Mouse (Mus musculus) forebrain, embryonic 12.5 days (tissue): ENCODE results near the gene Taar8a. TPM values are rescaled to one million over a fixed set of nuclear protein-coding genes. Genes with fewer than 3 reads are reported as not detected.
"Not testable (repeated sequence)": the region's sequence is repeated elsewhere in the genome, so short reads cannot be mapped to it uniquely, and the experiment has no call there.

Experiments
- ATAC-seq: fragments of 200-750 bp; cut with Nextera tagmentation; 2 replicates; pipeline ENCODE4 v1.8.0; 2017; ENCODE audit warnings: moderate TSS enrichment; ENCODE audit not compliant: low FRiP score
- H3K27ac ChIP-seq: fragments of 300-500 bp; sonication (generic); 2 replicates; pipeline ENCODE4 v1.5.1; 2016; ENCODE audit warnings: mild to moderate bottlenecking
- H3K27me3 ChIP-seq: fragments of 300-500 bp; sonication (generic); 2 replicates; pipeline ENCODE4 v1.6.1; 2016; ENCODE audit warnings: mild to moderate bottlenecking
- H3K36me3 ChIP-seq: fragments of 300-500 bp; sonication (generic); replicated peaks from 2 replicates; pipeline ENCODE4 v1.6.1; 2016; ENCODE audit warnings: mild to moderate bottlenecking
- H3K4me1 ChIP-seq: fragments of 300-500 bp; sonication (generic); 2 replicates; pipeline ENCODE4 v1.6.1; 2016
- H3K4me2 ChIP-seq: fragments of 300-500 bp; sonication (generic); 2 replicates; pipeline ENCODE4 v1.6.1; 2016; ENCODE audit warnings: mild to moderate bottlenecking, moderate library complexity
- H3K4me3 ChIP-seq: fragments of 300-500 bp; sonication (generic); replicated peaks from 2 replicates; pipeline ENCODE4 v1.5.1; 2016; ENCODE audit warnings: mild to moderate bottlenecking
- H3K9ac ChIP-seq: fragments of 300-500 bp; sonication (generic); 2 replicates; pipeline ENCODE4 v1.6.1; 2016; ENCODE audit warnings: mild to moderate bottlenecking
- H3K9me3 ChIP-seq: fragments of 300-500 bp; sonication (generic); 2 replicates; pipeline ENCODE4 v1.6.1; 2016
- WGBS: fragments of 180-500 bp; shearing (Covaris S2); methylation state at CpG from one replicate; pipeline ENCODE4 v1.1.7; 2016; 5-methylcytosine and 5-hydroxymethylcytosine counted together
- polyA plus RNA-seq: library from polyadenylated mRNA; unstranded; fragments of >200 nt; fragmentation: Nextera tagmentation; extraction: Ambion mirVana; gene quantifications from 2 replicates; pipeline ENCODE4 v1.2.1, GENCODE M21; 2016

The Taar8a gene
- polyA plus RNA-seq, 1 experiment from 2014 or later = not detected

DNA sequence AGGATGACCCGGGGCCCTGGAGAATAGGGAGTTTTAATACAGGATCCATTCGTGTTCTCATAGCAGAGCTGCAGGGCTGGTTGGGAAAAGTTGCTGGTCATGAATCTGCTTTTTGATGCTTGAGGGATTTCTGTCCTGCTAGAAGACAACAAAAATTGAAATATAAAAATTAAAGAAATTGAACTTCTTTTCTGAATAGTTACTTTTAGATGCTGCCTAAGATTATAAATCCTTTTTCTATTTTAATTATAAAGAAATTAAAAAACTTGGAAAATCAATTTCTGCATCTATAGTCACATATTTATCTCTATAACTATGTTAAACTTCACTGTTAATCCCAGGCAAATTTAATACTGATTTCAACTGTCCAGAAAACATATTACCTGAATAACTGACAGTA is 15.9 kb downstream of the Taar8a start, which contains the start of gene Taar8b:
Taar8b (minus strand) TSS at position 101 of the 400 bp plus-strand sequence.
- Histone ChIP-seq H3K4me2 (no peak within 1 kb of the TSS), H3K9ac (no peak within 1 kb of the TSS), H3K36me3 (no peaks in the 10 kb centered on the region), H3K4me1 (no peaks in the 10 kb centered on the region), H3K9me3 (no peaks in the 10 kb centered on the region), H3K4me3 (no peak within 1 kb of the TSS), H3K27ac (no peak within 1 kb of the TSS), H3K27me3 (no peaks in the 10 kb centered on the region)
- 76% methylated on average over 2 of the region's 2 CpGs for WGBS
- ATAC-seq = no peak

DNA sequence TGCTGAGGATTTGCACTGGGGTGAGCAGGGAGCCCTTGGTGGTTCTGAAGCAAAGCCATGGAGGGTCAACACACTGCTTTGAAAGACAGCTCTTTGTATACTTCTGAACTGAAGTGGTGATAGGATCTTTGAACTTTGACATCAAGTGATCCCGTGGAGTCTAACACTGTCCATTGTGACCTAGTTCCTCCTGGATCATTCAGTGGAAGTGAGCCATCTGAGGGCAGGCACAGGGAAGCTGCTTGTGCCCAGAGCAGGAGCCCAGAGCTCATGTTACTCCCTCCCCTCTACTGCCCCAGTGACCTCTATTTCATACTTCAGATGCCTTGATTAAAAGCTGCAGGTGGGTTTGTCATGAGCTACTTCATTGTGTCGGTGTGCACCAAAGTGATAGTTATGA is 20.7 kb downstream of the Taar8a start:
- not testable (repeated sequence) for H3K27ac ChIP-seq, H3K4me3 ChIP-seq, H3K9me3 ChIP-seq, ATAC-seq, H3K9ac ChIP-seq, H3K4me1 ChIP-seq, H3K4me2 ChIP-seq, H3K36me3 ChIP-seq, H3K27me3 ChIP-seq
- 73% methylated on average over 2 of the region's 2 CpGs for WGBS

DNA sequence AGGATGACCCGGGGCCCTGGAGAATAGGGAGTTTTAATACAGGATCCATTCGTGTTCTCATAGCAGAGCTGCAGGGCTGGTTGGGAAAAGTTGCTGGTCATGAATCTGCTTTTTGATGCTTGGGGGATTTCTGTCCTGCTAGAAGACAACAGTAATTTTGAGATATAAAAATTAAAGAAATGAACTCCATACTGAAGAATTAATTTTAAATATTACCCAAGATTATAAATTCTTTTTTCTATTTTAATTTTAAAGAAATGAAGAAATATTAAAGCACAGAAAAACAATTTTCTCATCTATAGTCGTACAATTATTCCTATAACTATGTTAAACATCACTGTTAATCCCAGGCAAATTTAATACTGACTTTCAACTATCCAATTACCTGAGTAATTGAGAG is 25.5 kb downstream of the Taar8a start, which contains the start of gene Taar8c:
Taar8c (minus strand) TSS at position 101 of the 400 bp plus-strand sequence.
- not testable (repeated sequence) for H3K36me3 ChIP-seq, H3K27ac ChIP-seq, H3K9ac ChIP-seq, H3K4me2 ChIP-seq, H3K4me1 ChIP-seq, ATAC-seq, H3K4me3 ChIP-seq, H3K9me3 ChIP-seq, H3K27me3 ChIP-seq
- whole genome bisulfite sequencing = 86% methylated on average over 1 of the region's 3 CpGs

DNA sequence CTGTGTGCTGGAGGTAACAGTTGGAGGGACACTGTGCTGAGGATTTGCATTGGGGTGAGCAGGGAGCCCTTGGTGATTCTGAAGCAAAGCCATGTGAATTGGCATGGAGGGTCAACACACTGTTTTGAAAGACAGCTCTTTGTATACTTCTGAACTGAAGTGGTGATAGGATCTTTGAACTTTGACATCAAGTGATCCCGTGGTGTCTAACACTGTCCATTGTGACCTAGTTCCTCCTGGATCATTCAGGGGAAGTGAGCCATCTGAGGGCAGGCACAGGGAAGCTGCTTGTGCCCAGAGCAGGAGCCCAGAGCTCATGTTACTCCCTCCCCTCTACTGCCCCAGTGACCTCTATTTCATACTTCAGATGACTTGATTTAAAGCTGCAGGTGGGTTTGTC is 27.0 kb downstream of the Taar8a start:
- H3K27me3 ChIP-seq, H3K36me3 ChIP-seq, H3K9me3 ChIP-seq, H3K9ac ChIP-seq, H3K4me1 ChIP-seq, H3K4me2 ChIP-seq, H3K27ac ChIP-seq, ATAC-seq, H3K4me3 ChIP-seq: not testable (repeated sequence)
- 73% methylated on average over 1 of the region's 1 CpGs for WGBS

DNA sequence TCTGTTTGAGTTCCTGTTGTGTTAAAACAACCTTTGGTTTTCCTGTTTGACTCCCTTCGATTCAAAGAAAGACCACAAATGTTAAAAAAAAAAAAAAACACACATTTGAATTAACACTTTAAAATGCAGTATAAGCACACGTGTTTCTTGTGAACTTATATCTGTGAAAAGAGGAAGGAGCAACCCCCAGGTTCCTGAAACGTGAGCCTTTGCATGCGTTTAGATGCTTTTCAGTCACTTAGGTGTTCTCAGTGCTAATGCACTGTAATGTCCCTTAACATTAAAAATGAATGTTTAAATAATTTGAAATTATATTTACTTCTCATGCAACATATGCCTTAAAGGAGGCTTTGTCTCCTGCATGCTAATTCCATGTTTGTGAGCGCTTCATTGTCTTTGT is 31.4 kb downstream of the Taar8a start:
- H3K27me3 ChIP-seq = no peaks in the 10 kb centered on the region
- no peak overlapping the region for H3K4me2 ChIP-seq
- H3K36me3 ChIP-seq = no peaks in the 10 kb centered on the region
- no peaks in the 10 kb centered on the region for H3K9me3 ChIP-seq
- 56% methylated on average over 5 of the region's 5 CpGs for WGBS
- no peak overlapping the region for H3K9ac ChIP-seq
- H3K4me1 ChIP-seq = no peaks in the 10 kb centered on the region; the same call in 1 of the 2 replicates
- ATAC-seq = no peak
- no peak overlapping the region for H3K4me3 ChIP-seq
- no peak overlapping the region for H3K27ac ChIP-seq

DNA sequence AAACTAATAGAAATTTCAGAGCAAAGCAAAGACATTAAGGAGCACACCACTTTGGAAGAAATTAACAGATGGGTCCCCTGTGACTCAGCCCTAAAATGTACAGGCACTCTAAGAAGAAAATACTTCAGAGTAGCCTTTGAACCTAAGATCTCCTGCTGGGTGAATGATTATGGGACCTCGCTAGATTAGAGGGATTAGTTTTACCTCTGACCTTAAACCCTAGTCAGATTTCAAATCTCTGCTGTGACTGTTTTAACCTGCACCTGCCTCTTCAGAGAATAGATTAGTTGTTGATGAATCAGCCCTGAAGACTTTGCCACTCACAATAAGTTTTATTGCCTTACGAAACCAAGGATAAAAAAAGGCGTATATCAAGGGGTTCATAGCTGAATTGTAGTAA is 31.9 kb downstream of the Taar8a start:
- Histone ChIP-seq H3K4me1 (no peaks in the 10 kb centered on the region; the same call in 1 of the 2 replicates), H3K4me2 (no peak overlapping the region), H3K9me3 (no peaks in the 10 kb centered on the region), H3K9ac (no peak overlapping the region), H3K4me3 (no peak overlapping the region), H3K36me3 (no peaks in the 10 kb centered on the region), H3K27me3 (no peaks in the 10 kb centered on the region), H3K27ac (no peak overlapping the region)
- no peak for ATAC-seq
- WGBS = 45% methylated on average over 3 of the region's 3 CpGs

DNA sequence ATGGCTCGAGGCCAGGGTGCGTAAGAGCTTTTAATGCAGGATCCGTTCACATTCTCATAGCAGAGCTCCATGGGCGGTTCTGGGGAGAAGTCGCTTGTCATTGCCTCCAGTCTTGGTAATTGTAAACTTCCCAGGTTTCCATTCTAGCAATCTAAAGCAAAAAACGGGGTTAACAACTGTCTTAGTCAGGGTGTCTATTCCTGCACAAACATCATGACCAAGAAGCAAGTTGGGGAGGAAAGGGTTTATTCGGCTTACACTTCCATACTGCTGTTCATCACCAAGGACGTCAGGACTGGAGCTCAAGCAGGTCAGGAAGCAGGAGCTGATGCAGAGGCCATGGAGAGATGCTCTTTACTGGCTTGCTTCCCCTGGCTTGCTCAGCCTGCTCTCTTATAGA is 33.1 kb downstream of the Taar8a start, which contains the start of gene Taar9:
Taar9 (minus strand) TSS at position 101 of the 400 bp plus-strand sequence.
- H3K4me1 ChIP-seq, H3K9me3 ChIP-seq, H3K27me3 ChIP-seq, H3K4me2 ChIP-seq, H3K9ac ChIP-seq, H3K27ac ChIP-seq, ATAC-seq, H3K36me3 ChIP-seq, H3K4me3 ChIP-seq: not testable (repeated sequence)
- 84% methylated on average over 8 of the region's 8 CpGs for WGBS

DNA sequence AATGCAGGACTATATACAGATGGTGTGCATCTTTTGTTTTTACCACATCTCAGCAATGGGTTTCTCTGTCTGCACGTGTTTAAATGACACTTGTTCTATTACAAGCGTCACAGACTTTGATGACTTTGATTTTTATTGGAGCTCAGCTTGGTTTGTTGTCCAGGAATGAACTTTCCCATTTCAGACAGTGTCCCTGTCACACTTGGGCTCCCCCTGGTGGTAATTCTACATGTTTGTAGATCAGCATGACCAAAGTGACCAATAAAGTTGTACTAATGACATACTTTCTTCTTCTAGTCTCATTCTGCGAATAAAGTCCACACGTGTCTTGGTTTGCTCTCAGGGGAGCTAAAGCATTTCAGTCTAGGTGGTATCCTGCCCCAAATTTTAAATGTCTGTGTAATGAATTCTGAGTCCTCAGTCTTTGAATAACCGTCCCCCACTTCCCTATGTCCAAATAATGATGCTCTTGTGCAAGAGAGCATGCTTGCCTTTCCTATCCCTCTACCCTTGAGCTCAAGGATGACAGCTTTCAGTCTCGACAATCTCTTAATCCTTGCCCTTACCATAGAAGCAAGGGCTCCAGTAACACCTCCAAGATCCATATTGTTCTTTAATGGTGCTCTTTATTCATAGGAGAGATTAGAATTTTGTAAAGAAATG is 34.9 kb downstream of the Taar8a start:
- H3K9me3 ChIP-seq = no peaks in the 10 kb centered on the region
- WGBS = 55% methylated on average over 6 of the region's 6 CpGs

More for the DNA sequence above, 34.9 kb downstream of the Taar8a start:
- Histone ChIP-seq H3K27me3 (no peaks in the 10 kb centered on the region), H3K4me2 (no peak overlapping the region), H3K36me3 (no peaks in the 10 kb centered on the region), H3K4me1 (no peaks in the 10 kb centered on the region; the same call in 1 of the 2 replicates), H3K9ac (no peak overlapping the region), H3K27ac (no peak overlapping the region), H3K4me3 (no peak overlapping the region)
- ATAC-seq = no peak

Other genes starting within 250 kb of the Taar8a start
- gene Vnn3, start 225.0 kb upstream of the Taar8a start, polyA plus RNA-seq = not detected in 2 replicates
- 0.63 and 0.65 TPM in 2 replicates for gene Vnn1, start 181.8 kb upstream of the Taar8a start, polyA plus RNA-seq
- not detected in 2 replicates for gene Taar1, start 156.1 kb upstream of the Taar8a start, polyA plus RNA-seq
- not detected in 2 replicates for gene Taar2, start 137.9 kb upstream of the Taar8a start, polyA plus RNA-seq
- gene Taar3, start 126.9 kb upstream of the Taar8a start, polyA plus RNA-seq = not detected in 2 replicates
- not detected in 2 replicates for gene Taar4, start 116.0 kb upstream of the Taar8a start, polyA plus RNA-seq
- not detected in 2 replicates for gene Taar5, start 105.8 kb upstream of the Taar8a start, polyA plus RNA-seq
- gene Taar6, start 90.9 kb upstream of the Taar8a start, polyA plus RNA-seq = not detected in 2 replicates
- not detected in 2 replicates for gene Taar7a, start 83.0 kb upstream of the Taar8a start, polyA plus RNA-seq
- gene Taar7b, start 76.6 kb upstream of the Taar8a start, polyA plus RNA-seq = not detected in 2 replicates
- not detected in 2 replicates for gene Taar7d, start 49.3 kb upstream of the Taar8a start, polyA plus RNA-seq
- not detected in 2 replicates for gene Taar7e, start 38.9 kb upstream of the Taar8a start, polyA plus RNA-seq
- gene Taar7f, start 27.0 kb upstream of the Taar8a start, polyA plus RNA-seq = not detected in 2 replicates
- not detected in 2 replicates for gene Taar8b, start 15.8 kb downstream of the Taar8a start, polyA plus RNA-seq
- gene Taar8c, start 25.4 kb downstream of the Taar8a start, polyA plus RNA-seq = not detected in 2 replicates
- gene Taar9, start 33.0 kb downstream of the Taar8a start, polyA plus RNA-seq = not detected in 2 replicates
- 115 and 121 TPM in 2 replicates for gene Stx7, start 72.8 kb downstream of the Taar8a start, polyA plus RNA-seq
- 2.7 and 3.2 TPM in 2 replicates for gene Moxd1, start 147.0 kb downstream of the Taar8a start, polyA plus RNA-seq